Mouse (Mus musculus) c-Kit-positive CD71-positive TER-119-positive erythroid progenitor cells, embryonic 14.5 days (primary cell): ENCODE measurements at regions not wholly inside any gene's neighbourhood (a gene's known extent, or its start where the extent isn't known, plus 50 kb on each side); places are given as distances from the start of the nearest gene placed in this dataset.

Experiments used
- DNase-seq: peaks from one replicate; pipeline ENCODE4 v3.0.0-alpha.2; 2013; ENCODE audit warnings: low spot score

GRCm38 (mm10) chr10:42068497-42068896 lies 50.3 kb upstream of the Armc2 start:
- DNase-seq = no peak
